Mouse (Mus musculus) ES-CJ7 (cell line): ENCODE measurements around the gene Igfbp5.

Experiments
- DNase-seq: peaks from one replicate; pipeline ENCODE4 v3.0.0; 2011; ENCODE audit warnings: low read depth, low spot score

Gene Igfbp5

DNA sequence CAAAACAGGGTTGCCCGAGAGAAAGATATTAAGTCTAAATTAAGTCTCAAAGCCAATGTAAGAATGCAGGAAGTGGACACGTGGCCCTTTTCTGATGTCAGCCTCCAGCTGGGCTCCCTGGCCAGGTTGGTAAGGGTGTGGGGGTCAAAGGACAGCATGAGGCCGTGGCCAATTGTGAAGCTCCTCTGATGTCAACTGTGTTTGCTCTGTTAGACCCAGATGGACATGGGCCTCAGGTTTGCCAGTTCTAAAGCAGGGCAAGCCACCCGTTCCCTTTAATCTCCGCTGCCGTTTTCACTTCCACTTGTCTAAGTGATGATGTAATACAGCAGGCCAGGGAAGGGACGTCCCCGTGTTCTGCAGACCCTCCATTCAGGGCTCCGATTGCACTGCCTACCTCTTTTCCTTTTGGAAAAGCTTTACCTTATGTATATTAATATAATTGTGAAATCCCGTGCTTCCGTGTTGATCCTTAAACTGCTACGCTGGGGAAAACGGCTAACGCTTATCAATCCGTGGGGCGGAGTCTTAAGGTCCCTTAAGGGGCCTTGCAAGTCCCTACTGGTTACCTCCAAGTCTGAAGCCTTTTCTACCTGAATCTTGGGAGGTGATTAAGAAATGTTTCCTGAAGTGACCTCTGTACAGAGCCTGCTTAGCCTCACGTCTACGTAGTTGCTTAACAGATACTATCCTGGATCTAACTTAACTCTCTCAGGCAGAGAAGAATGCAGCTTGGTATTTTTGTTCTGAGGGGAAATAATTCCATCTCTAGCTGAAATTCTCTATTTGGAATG is 31.8 kb downstream of the Igfbp5 start:
- DNase-seq, result no peak

DNA sequence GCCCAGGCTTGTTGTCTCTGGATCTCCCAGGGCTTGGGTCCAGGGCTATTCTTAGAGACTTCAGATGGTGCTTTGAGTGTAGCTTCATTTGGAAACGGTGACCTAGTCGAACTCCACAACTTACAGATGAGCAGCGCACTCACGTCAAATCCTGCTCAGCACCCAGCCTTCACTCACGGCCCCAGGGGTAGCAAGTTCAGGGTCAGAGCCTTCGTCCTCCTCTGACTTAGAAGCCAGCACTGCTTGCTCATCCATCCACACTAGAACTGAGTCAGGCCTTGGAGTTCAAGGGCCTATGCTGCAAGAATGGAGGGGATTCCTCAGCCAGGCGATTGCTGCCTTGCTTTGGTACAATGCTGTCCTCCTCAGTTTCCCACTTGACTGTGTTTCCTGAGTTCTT is 34.9 kb downstream of the Igfbp5 start:
- no peak for DNase-seq

DNA sequence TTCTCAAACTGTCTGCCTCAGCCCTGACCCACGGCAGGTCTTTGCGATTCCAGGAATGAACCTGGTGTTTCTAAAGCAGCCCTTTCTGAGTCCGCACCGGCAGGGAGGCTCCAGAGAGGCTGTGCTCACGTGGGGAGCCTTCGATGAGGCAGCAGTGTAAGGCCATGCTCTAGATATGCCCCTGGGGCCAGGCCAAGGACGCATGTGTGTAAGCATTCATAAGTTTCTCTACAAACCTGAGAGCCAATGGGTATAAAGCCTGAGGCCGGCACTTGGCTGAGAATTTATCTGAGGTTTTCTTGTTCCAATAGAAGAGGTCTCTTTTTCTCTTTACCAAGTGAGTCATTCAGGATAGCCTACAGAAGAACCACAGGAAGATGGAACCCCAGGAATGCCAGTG is 35.3 kb downstream of the Igfbp5 start:
- no peak for DNase-seq

DNA sequence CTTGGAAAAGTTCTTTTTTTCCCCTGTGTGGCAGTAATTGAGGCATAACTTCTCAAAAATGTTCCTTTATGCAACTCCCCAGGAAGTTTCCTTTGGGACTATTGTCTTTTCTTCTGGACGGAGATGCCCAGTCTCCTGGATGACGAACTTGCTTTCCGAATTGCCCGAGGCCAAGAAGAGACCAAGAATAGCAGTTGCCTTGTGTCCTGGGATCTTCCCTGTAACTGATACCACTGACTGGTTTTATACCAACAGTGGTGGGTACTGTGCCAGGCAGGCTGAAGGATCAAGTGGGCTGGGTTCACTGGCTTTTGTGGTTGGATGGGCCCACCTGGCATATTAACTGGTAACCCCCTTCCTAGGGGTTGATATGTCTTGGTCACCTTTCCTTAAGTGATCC is 41.1 kb downstream of the Igfbp5 start:
- no peak for DNase-seq

DNA sequence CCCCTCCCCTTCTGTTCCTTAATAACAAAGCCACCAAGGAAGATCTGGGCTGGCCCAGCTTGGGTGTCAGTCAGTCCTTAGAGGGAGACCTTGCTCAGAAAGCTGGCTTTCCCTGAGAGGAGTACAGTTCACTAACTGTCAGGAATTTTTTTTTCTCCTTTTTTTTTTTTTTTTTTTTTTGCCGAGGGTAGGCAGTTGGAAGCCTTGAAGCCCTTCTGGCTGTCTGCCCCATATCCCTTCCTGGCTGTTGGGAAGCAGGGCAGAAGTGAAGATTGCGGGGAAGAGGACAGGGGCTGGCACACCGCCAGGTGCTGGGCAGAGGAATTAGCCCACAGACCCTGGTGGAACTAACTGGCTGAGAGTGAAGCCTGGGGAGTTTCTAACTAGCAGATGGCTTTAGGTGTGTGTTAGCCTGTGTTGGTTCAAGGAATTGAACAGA is 42.0 kb downstream of the Igfbp5 start:
- no peak for DNase-seq

DNA sequence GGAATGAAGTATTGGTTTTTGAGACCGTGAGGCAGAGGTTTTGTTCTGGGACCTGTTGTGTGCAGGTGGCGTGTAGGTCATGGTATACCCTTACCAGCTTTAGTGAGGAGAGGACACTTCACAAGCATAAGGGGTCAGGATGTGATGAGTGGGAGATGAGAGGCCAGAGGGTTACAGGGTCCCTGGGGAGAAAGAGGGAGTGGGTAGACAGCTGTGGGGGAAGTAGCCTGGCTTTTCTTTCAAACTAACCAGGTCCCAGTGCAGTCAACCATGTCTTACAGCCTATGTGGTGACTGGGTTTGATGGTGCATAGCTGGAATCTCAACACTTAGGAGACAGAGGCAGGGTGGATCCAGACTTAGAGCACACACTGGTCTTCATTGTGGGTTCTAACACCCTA is 44.2 kb downstream of the Igfbp5 start:
- no peak for DNase-seq

DNA sequence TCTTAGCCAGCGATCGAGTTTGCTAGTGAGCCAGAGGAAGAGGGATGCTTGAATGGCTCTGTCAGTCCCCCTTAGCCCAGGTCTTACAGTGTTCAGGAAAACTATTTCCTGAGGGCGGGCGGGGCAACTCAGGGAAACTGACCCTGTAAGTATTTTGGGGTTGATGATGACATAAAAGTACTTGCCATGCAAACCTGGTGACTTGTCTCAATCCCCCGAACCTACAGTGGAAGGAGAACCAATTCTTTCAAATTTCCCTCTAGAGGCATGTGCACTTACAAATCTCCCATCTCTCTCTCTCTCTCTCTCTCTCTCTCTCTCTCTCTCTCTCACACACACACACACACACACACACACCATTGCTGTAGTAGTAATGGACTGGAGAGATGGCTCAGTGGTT is 45.8 kb downstream of the Igfbp5 start:
- peak; percentile 28 for DNase-seq

DNA sequence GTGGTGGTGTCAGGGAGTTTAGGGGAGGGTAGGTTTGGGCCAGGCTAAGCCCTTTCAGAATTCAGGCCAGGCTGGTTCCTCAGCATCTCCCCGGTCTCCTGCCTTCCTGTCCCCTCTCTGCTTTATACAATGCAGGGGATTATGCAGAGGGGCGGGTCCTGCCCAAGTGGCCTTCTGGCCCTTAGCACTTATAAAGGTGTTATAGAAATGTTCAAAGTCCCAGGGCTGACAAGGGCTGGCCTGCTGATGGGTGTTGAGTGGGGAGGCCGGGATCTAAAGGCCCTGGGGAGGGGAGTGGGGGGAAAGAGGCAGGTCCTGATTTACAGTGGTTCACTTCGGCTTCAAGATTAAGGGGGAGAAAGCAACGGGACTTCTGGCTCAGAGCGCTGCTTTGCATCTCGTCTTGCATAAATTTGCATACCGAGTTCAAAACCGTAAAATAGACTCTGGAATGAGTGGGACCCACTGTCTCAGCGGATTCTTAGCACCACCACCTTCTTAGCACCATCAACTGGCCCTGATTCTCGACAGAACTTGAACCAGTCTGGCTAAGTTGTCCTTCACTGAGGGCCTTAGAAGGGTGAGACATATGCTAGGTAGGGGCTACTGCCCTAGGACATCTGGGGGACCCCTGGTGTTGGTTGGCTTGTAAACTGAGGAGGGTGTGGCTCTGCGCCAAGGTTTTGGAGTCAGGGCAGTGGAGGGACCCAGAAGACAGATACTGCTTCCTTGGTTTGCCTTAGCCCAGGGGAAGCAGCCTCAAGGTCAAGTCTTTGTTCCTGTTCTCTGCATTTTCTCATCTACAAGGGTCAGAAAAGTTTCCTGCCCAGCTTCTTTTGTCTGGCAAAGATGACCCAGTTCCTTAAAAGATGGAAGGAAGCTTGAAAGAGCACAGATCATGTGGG is 47.0 kb downstream of the Igfbp5 start:
- DNase-seq, result peak; percentile 89

DNA sequence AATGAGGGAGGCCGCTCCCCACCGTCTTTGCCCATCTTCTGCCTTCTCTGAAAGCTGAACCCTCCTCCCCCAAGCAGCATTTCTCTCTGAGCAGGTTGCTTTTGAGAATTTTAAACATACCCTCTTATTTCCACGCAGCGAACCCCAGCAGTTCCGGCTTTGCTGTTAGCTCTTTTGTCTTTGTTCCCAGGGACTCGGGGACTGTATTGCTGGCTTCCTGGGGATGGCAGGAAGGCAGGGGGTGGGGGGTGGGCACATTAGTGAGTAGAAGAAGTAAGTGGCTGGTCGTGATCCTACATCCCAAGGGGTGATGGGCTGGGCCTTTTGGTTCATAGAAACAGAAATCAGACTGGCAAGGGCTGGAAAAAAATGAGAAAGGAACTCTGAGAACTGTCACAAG is 47.8 kb downstream of the Igfbp5 start:
- peak; percentile 53 for DNase-seq

DNA sequence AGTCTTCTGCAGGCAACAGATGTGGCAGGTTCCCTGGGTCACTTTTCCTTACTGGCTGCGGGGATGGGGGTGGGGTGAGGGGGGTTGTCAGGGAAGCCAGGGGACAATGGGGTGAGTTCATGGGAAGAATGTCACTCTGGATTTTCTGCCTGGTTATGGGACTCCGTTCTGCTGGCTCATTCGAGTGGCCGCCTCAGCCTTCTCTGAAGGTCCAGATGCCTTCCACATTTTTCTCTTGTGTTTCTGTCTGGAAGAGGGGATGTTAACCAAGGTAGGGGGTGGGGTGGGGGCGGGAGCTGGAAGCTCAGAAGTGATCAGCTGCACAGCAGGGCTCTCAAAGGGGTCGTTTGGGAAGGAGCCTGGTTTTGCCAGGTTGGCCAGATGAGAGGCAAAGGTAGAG is 48.2 kb downstream of the Igfbp5 start:
- peak; percentile 86 for DNase-seq

DNA sequence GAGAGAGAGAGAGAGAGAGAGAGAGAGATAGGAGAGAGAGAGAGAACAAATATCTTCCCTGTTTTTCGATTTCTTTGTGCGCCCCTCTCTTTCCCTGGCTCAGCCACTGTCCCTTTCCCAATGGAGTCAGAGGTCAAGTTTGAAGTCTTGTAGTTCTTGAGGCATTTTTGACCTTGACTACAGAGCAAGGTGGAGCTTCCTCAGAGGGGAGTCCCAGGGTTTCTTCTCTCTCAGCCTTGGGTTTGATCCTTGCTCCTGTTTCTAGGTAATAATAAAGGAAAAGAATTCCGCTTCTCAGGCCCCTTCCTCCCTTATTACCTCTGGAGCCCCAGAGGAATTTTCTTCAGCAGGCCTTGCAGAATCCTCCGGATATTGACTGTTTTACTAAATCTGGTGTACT is 48.8 kb downstream of the Igfbp5 start:
- peak; percentile 63 for DNase-seq

DNA sequence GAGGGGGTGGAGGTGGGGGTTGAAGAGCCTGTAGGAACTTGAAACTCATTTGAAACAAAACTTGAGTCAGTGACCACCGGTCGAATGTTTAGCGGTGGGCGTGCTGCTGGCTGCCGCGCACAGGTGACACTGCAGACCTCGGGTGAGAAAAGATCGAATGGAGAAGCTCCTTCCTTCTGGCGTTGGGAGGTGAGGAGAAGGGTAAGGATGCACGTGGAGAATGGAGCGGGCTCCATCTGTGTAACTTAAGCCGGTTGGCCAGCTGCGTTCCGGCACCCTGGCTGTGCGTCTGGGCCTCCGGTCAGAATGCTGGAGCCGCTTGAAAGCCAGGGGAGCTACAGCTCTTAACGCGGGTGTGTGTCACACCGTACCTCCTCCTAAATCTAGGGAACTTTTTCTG is 49.4 kb downstream of the Igfbp5 start:
- DNase-seq, result peak; percentile 24

DNA sequence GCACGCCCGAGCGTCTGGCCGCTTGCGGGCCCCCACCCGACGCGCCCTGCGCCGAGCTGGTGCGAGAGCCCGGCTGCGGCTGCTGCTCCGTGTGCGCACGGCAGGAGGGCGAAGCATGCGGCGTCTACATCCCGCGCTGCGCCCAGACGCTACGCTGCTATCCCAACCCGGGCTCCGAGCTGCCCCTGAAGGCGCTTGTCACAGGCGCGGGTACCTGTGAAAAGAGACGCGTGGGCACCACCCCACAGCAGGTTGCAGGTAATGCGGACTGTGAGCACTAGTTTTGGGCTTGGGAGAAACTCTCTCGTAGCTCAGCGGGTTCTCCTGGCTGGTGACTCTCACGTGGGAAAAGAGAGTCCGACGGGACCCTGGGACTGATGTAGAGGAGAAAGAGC is 50.0 kb downstream of the Igfbp5 start:
- peak; percentile 28 for DNase-seq

DNA sequence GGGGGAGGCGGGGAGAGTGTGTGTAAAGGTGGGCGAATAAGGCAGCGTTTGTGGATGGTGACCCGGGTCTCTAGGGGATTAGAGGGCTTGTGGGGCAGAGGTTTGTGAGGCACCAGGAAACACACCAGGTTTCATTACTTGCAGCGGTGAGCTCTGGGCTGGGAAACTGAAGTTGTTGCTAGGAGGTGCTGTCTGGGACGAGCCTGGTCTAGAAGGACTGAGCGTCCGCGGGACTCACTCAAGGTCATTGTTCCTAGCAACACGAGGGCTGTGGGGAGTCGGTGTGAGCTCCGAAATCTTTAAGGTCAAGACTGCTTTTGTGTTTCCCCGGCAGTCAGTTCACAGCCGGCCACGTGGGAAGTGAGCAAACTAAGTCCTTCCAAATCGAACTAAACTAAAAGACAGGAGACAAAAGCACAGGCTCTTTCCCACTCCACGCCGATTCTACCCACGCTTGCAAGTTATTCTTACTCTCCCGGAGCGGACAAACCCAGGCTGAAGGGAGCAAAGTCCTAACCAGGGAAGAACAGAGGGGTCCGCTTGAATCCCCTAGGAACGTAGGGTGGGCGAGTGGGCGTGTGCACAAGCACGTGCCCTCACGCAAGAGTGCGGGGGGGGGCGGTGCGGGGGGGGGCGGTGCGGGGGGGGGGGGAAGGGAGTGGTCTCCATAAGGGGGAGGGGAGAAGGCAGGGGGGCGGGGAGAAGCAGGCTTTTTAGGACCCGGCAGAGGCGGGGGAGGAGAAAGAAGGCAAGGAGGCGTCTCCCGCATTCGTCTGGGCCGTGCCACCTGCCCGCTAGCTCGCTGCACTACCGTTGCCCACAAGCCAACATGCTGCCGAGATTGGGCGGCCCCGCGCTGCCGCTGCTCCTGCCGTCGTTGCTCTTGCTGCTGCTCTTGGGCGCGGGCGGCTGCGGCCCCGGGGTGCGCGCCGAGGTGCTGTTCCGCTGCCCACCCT is 50.7 kb downstream of the Igfbp5 start, which contains the start of gene Igfbp2:
TSS of gene Igfbp2 (plus strand) at position 753 of the 956 bp plus-strand sequence.
- peak; percentile 97 for DNase-seq

DNA sequence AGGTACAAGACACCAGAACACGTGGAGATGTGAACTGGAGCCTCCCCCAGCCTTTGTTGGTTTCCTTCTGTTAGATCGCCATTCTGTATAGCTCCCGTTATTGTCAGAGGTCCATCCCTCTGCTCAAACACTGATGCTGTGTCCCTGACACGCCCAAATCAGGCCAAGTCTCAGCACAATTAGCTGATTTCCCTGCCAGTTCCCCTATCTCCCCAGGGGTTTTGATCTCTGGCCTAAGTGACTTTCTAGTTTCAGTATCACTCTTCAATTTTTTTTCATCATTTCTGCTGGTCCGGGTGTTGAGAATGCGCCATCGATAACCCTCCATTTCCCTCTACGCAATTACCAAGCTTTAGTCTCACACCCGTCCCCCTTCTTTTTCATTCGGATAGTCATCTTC is 51.8 kb downstream of the Igfbp5 start:
- peak; percentile 65 for DNase-seq

DNA sequence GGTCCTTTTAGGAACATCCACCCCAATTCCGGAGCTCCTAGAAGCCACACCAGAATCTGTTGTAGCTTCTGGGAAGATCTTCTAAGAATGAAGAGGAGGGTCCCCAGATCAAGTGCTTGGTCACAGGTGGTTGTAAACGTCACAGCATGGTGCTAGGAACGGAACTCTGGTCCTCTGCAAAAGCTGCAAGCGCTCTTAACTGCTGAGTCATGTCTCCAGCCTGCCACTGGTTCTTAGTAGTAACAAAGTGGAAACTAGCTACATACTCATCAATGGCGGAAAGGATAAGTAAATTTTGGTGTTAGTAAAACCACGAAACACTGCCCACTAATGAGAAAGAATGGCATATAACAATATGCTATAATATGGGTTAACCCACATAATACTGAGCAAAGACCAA is 54.7 kb downstream of the Igfbp5 start:
- DNase-seq, result peak; percentile 50

DNA sequence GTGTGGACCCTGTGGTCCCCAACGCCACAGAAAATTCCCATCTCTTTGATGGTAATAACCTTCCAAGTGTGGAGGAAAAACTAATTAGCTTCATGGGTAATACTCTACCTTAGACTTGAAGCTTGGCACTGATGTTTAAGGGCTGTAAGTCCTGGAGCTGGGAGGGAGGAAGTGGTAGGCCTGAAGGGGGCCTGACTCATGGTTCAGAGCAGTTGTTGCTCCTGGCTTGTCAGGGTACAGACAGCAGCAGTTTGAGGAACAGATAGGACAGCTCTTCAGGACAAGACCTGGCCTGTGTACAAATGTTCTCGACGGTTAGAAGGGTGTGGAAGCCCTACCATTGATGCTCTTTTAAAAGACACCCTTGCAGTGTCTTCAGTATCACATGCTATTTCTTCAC is 59.1 kb downstream of the Igfbp5 start:
- DNase-seq, result no peak

DNA sequence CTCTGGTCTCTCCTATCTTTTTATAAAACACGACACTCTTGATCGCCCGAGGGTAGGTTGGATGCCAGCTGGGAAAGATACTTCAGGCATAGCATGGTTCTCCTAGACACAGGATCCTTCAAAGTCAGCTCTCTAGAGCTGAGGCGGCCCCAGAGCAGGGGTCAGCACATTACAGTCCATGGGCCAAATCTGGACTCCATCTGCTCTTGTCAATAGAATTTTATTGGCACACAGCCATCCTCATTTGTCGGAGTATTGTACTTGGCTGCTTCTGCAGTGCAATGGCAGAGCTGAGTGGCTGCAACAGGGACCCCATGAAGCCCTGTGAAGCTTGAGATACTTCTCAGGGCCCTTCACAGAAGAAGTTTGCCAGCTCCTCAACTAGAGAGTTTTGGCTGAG is 59.5 kb downstream of the Igfbp5 start:
- DNase-seq, result no peak

DNA sequence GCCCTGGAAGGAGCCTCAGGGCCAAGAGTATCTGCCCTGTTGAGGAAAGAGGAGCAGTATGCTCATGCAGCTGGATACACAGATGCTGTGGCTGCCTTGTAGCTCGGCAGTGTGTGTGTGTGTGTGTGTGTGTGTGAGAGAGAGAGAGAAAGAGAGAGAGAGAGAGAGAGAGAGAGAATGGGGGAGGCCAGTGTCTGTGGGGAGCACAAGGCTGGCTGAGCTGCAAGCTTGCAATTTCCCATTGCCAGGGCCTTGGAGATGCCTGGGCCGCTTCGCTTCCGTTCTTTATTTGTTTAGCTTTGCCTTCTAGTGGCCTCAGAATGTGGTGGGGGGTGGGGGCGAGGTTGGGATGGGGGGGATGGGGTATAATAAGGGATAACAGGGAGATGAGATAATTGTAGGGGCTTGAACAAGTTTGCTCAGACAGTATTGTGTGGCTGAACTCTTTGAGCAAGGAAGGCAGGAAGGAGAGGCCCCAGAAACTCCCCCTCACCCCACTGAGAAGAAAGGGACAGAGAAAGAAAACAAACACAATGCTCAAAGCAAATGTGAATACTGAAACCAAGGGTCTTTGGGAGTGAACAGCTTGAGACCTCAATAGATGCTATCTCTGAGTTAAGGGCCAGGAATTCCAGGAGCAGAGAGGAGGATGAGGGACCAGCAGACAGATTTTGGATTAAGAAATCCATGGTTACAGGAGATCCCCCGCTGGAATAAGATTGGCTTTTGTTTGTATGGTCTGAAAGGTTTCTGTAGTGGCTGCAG is 60.9 kb downstream of the Igfbp5 start:
- no peak for DNase-seq

DNA sequence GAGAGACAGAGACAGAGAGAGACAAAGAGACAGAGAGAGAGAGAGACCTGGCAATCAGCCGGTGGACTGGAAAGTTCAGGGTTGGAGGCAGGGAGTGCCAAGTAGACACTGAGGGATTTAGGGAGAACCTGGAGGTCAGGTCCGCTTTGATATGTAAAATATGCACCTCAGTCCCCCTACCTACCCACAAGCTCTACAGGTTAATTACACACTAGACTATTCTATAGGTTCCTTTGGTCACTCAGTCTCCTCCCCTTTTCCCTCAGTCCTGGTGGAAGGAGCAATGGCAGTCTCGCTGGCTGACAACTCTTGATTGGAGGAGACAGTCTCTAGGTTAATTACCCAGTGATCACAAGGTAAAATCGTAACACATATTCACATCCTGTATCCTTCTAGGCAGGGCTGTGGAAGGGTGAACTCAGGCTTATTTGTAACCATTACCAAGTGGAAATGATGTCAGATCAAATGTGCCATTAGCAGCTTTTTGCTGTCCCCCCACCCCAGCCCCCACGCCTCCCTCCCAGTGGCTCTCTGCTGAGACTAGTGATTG is 61.5 kb downstream of the Igfbp5 start:
- peak; percentile 69 for DNase-seq
